Mouse (Mus musculus) CH12.LX (cell line): Measurements from ENCODE around the gene Pla2g4a. TPM values are rescaled to one million over a fixed set of nuclear protein-coding genes. Genes with fewer than 3 reads are reported as not detected.

Experiments
- DNase-seq: peaks from one replicate; pipeline ENCODE4 v3.0.0-alpha.2; 2013; ENCODE audit errors: extremely low read depth
- H3K27ac ChIP-seq: 2 replicates; pipeline ENCODE4 v1.5.1; 2012; ENCODE audit warnings: low read depth, mild to moderate bottlenecking, control low read depth, moderate library complexity; ENCODE audit not compliant: insufficient read depth
- H3K27me3 ChIP-seq: replicated peaks from 2 replicates; pipeline ENCODE3; 2012; ENCODE audit warnings: inconsistent platforms
- H3K36me3 ChIP-seq, 2 experiments: replicated peaks in 1 of 2; 2 replicates each; pipeline versions ENCODE3 to v1.6.1; 2012; ENCODE audit warnings: inconsistent platforms in 1 of 2, low read length in 1 of 2, mild to moderate bottlenecking in 1 of 2, mixed read lengths in 1 of 2, moderate library complexity in 1 of 2; ENCODE audit not compliant: control insufficient read depth in 1 of 2, insufficient read depth in 1 of 2
- H3K4me1 ChIP-seq, 2 experiments: 2 replicates each; pipeline ENCODE4 v1.6.1; 2012; ENCODE audit warnings: inconsistent platforms in 1 of 2, moderate library complexity in 1 of 2; ENCODE audit not compliant: insufficient read depth in 2 of 2, control insufficient read depth in 1 of 2
- H3K4me2 ChIP-seq: 2 replicates; pipeline ENCODE4 v1.6.1; 2012; ENCODE audit warnings: low read depth, mild to moderate bottlenecking, control low read depth; ENCODE audit not compliant: poor library complexity, insufficient read depth, severe bottlenecking
- H3K4me3 ChIP-seq, 3 experiments: fragments of 150-350 bp in 1 of 3; sonication (generic) in 1 of 3; replicated peaks in 1 of 3; 2 replicates each; pipeline versions ENCODE3 to v1.5.1; 2011 to 2012; ENCODE audit warnings: low read depth in 2 of 3, low read length in 2 of 3, mild to moderate bottlenecking in 2 of 3, moderate library complexity in 2 of 3, control low read depth in 1 of 3, improper control_type of control experiment in 1 of 3, inconsistent platforms in 1 of 3, mixed read lengths in 1 of 3; ENCODE audit not compliant: poor library complexity in 1 of 3
- H3K79me2 ChIP-seq: replicated peaks from 2 replicates; pipeline ENCODE4 v1.6.1; 2012; ENCODE audit warnings: mild to moderate bottlenecking, moderate library complexity; ENCODE audit not compliant: control insufficient read depth, poor library complexity, insufficient read depth, severe bottlenecking; ENCODE audit errors: extremely low read depth
- H3K9ac ChIP-seq: 2 replicates; pipeline ENCODE4 v1.6.1; 2012; ENCODE audit warnings: low read depth, mild to moderate bottlenecking, control low read depth, moderate library complexity; ENCODE audit not compliant: insufficient read depth
- H3K9me3 ChIP-seq: replicated peaks from 2 replicates; pipeline ENCODE3; 2012; ENCODE audit warnings: low read length, inconsistent platforms, mixed read lengths
- BHLHE40 ChIP-seq: IDR thresholded peaks from 2 replicates; pipeline ENCODE4 v1.6.1; 2011; ENCODE audit warnings: mild to moderate bottlenecking, low read depth, low read length, improper control_type of control experiment
- CHD1 ChIP-seq: IDR thresholded peaks from 2 replicates; pipeline ENCODE4 v1.6.1; 2012; ENCODE audit warnings: low read depth, low read length, improper control_type of control experiment, inconsistent platforms
- CHD2 ChIP-seq: IDR thresholded peaks from 2 replicates; pipeline ENCODE4 v1.6.1; 2011; ENCODE audit warnings: low read length, improper control_type of control experiment
- CTCF ChIP-seq, 2 experiments: IDR thresholded peaks in 1 of 2; conservative IDR thresholded peaks in 1 of 2; 2 replicates each; pipeline ENCODE4 v1.5.1; 2011 to 2012; ENCODE audit warnings: low read depth in 2 of 2, low read length in 2 of 2, improper control_type of control experiment in 1 of 2, inconsistent platforms in 1 of 2, mild to moderate bottlenecking in 1 of 2, moderate library complexity in 1 of 2
- E2F4 ChIP-seq: IDR thresholded peaks from 2 replicates; pipeline ENCODE4 v1.6.1; 2011; ENCODE audit warnings: low read depth, low read length, improper control_type of control experiment; ENCODE audit not compliant: insufficient replicate concordance
- ETS1 ChIP-seq: conservative IDR thresholded peaks from 2 replicates; pipeline ENCODE4 v1.6.1; 2012; ENCODE audit warnings: low read depth, mild to moderate bottlenecking, inconsistent platforms, low read length, improper control_type of control experiment, moderate library complexity
- HCFC1 ChIP-seq: IDR thresholded peaks from 2 replicates; pipeline ENCODE4 v1.6.1; 2012; ENCODE audit warnings: low read depth, mild to moderate bottlenecking, inconsistent platforms, low read length, improper control_type of control experiment
- IRF4 ChIP-seq: IDR thresholded peaks from 2 replicates; pipeline ENCODE4 v1.6.1; 2014; ENCODE audit warnings: low read depth, mild to moderate bottlenecking, inconsistent platforms, low read length, improper control_type of control experiment
- JUND ChIP-seq: conservative IDR thresholded peaks from 2 replicates; pipeline ENCODE4 v1.6.1; 2011; ENCODE audit warnings: low read depth, low read length, improper control_type of control experiment
- KAT2A ChIP-seq: IDR thresholded peaks from 2 replicates; pipeline ENCODE4 v1.6.1; 2012; ENCODE audit warnings: low read length, improper control_type of control experiment, inconsistent platforms; ENCODE audit not compliant: insufficient replicate concordance
- MAFK ChIP-seq: IDR thresholded peaks from 2 replicates; pipeline ENCODE4 v1.6.1; 2011; ENCODE audit warnings: low read length, improper control_type of control experiment; ENCODE audit not compliant: insufficient replicate concordance
- MAX ChIP-seq: IDR thresholded peaks from 2 replicates; pipeline ENCODE4 v1.6.1; 2011; ENCODE audit warnings: low read length, improper control_type of control experiment
- MXI1 ChIP-seq: IDR thresholded peaks from 2 replicates; pipeline ENCODE4 v1.6.1; 2011; ENCODE audit warnings: mild to moderate bottlenecking, low read depth, low read length, improper control_type of control experiment
- POLR2A ChIP-seq: IDR thresholded peaks from 2 replicates; pipeline ENCODE4 v1.6.1; 2011; ENCODE audit warnings: low read depth, mild to moderate bottlenecking, improper control_type of control experiment, low read length
- RCOR1 ChIP-seq: conservative IDR thresholded peaks from 2 replicates; pipeline ENCODE4 v1.6.1; 2012; ENCODE audit warnings: low read depth, mild to moderate bottlenecking, inconsistent platforms, low read length, improper control_type of control experiment
- SIN3A ChIP-seq: IDR thresholded peaks from 2 replicates; pipeline ENCODE4 v1.6.1; 2012; ENCODE audit warnings: low read length, improper control_type of control experiment, inconsistent platforms
- TBP ChIP-seq: conservative IDR thresholded peaks from 2 replicates; pipeline ENCODE4 v1.6.1; 2011; ENCODE audit warnings: low read depth, low read length, improper control_type of control experiment
- TCF12 ChIP-seq: IDR thresholded peaks from 2 replicates; pipeline ENCODE4 v1.6.1; 2014; ENCODE audit warnings: low read depth, mild to moderate bottlenecking, inconsistent platforms, low read length, improper control_type of control experiment
- USF1 ChIP-seq: IDR thresholded peaks from 2 replicates; pipeline ENCODE4 v1.6.1; 2014; ENCODE audit warnings: low read depth, mild to moderate bottlenecking, inconsistent platforms, low read length, improper control_type of control experiment
- USF2 ChIP-seq: conservative IDR thresholded peaks from 2 replicates; pipeline ENCODE4 v1.6.1; 2011; ENCODE audit warnings: low read depth, low read length, improper control_type of control experiment
- ZKSCAN1 ChIP-seq: IDR thresholded peaks from 2 replicates; pipeline ENCODE4 v1.6.1; 2012; ENCODE audit warnings: low read depth, inconsistent platforms, low read length, improper control_type of control experiment, borderline replicate concordance
- ZMIZ1 ChIP-seq: IDR thresholded peaks from 2 replicates; pipeline ENCODE4 v1.6.1; 2012; ENCODE audit warnings: low read depth, mild to moderate bottlenecking, inconsistent platforms, low read length, improper control_type of control experiment
- ZNF384 ChIP-seq: IDR thresholded peaks from 2 replicates; pipeline ENCODE4 v1.6.1; 2012; ENCODE audit warnings: low read depth, low read length, improper control_type of control experiment, inconsistent platforms
- dilution Hi-C: fragments of 300-500 bp; cut with MboI; formaldehyde crosslinking; loops from 2 replicates; pipeline ENCODE4 v1.14.3; 2020; ENCODE audit warnings: low sequenced_read_pairs; ENCODE audit not compliant: extremely low pct_unique_long_range_greater_than_20kb, extremely low pct_ligation_motif_present
- in situ Hi-C: fragments of 300-500 bp; cut with MboI; formaldehyde crosslinking; loops from 3 replicates; pipeline ENCODE4 v1.14.3; 2019; ENCODE audit warnings: low sequenced_read_pairs, low pct_ligation_motif_present, low pct_unique_long_range_greater_than_20kb, mixed read lengths
- polyA plus RNA-seq: library from polyadenylated mRNA; unstranded; fragments of >175 nt; gene quantifications from 2 replicates; pipeline ENCODE4 v1.2.1, GENCODE M21; 2012; ENCODE audit warnings: low read depth; ENCODE audit not compliant: insufficient read length
- total RNA-seq, 2 experiments: library from RNA; depleted of rRNA; stranded (reverse); fragments of 300-350 nt in 1 of 2; fragments of >200 nt in 1 of 2; gene quantifications; 2 replicates each; pipeline ENCODE4 v1.2.3; 2012 to 2014

The Pla2g4a gene
- total and polyA plus RNA-seq, 3 experiments = 3.2 to 15.6 (median 3.5) TPM

DNA sequence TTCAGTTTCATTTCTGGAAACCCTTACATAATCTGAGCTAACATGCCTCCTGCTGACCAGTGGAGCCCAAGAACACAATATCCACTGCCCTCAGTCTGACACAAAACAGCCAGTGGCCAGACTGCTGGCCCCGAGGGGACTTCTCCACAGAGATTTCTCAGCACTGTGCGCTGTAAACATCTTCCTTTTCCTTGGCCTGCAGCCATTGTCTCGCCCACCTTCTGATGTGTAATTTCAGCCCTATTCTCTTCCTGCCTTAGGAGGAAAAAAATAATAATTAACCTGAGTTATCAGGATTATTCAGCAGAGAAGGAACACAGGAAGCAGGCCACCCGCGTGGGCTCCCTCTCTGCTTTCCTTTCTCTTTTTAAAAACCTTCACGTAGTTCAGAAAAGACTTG, 98.3 kb downstream of the Pla2g4a start:
- Histone ChIP-seq H3K9ac (no peak overlapping the region), H3K9me3 (no peaks in the 10 kb centered on the region), H3K4me2 (no peak overlapping the region), H3K27ac (no peak overlapping the region), H3K27me3 (no peaks in the 10 kb centered on the region), H3K36me3 (peaks cover 2 to 7% of the 10 kb centered on the region in 2 experiments), H3K79me2 (no peaks in the 10 kb centered on the region), H3K4me1 (peaks cover 0 to 7% of the 10 kb centered on the region in 2 experiments; a peak in 1 of 4 replicates), H3K4me3 (no peak overlapping the region)
- in situ Hi-C loops = no loop called here
- dilution Hi-C loops = no loop called here
- TF ChIP-seq USF1 (no peak), JUND (no peak), ETS1 (no peak), RCOR1 (no peak), CHD1 (no peak), CHD2 (no peak), ZMIZ1 (no peak), TCF12 (no peak), MAFK (no peak), HCFC1 (no peak)
- DNase-seq = no peak

DNA sequence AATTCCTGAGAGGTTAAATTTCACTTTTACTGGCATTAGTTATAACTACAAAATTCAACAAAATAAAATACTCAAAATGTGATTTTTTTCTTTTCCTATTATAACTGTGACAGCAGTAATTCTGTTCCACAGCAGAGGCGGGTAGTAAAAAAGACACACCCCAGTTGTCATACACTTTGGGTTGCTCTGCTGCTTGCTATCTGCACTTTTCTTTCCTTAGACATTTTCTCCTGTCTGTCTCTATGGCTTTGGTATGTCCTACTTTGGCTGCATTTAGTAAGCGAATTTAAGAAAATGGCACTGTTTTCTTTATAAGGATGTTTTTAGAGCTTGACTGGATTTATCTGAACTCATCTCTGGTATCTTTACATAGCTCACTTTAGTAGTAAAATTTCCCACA, 98.9 kb downstream of the Pla2g4a start:
- peaks cover 0 to 3% of the 10 kb centered on the region in 2 experiments; a peak in 1 of 4 replicates for H3K4me1 ChIP-seq
- in situ Hi-C loops (no loop called here), dilution Hi-C loops (no loop called here)
- DNase-seq = no peak
- no peaks in the 10 kb centered on the region for H3K27me3 ChIP-seq
- H3K9ac ChIP-seq = no peak overlapping the region
- H3K27ac ChIP-seq = no peak overlapping the region
- H3K9me3 ChIP-seq = no peaks in the 10 kb centered on the region
- TF ChIP-seq KAT2A (no peak), CHD2 (no peak), MAFK (no peak), TBP (no peak), SIN3A (no peak), JUND (no peak), MAX (no peak), ZKSCAN1 (no peak), IRF4 (no peak), BHLHE40 (no peak), TCF12 (no peak), POLR2A (no peak), ZMIZ1 (no peak), CTCF (conservative IDR thresholded peaks at IDR 0.05 in 1 of 2, IDR thresholded peaks at IDR 0.05 in 1 of 2; ENCODE audit: low read depth in 2 of 2, low read length in 2 of 2) (no peak), ZNF384 (no peak), USF2 (no peak), MXI1 (no peak), E2F4 (no peak)
- peaks cover 2 to 7% of the 10 kb centered on the region in 2 experiments for H3K36me3 ChIP-seq
- no peak overlapping the region for H3K4me3 ChIP-seq
- H3K4me2 ChIP-seq = no peak overlapping the region
- no peaks in the 10 kb centered on the region for H3K79me2 ChIP-seq
